Mouse (Mus musculus) T-helper 1 cell (primary cell): ENCODE results near the gene Mink1.

ENCODE experiments used
- in situ Hi-C: fragments of 300-600 bp; cut with MboI, MseI; formaldehyde crosslinking; loops from one replicate; pipeline ENCODE4 v1.15.1; 2025; ENCODE audit warnings: high pct_unique_total_duplicates

The Mink1 gene

GRCm38 (mm10) chr11:70591733-70592132, 29.1 kb downstream of the Mink1 start:
- in situ Hi-C loops = no loop called here

GRCm38 (mm10) chr11:70594253-70594989, 31.7 kb downstream of the Mink1 start:
- in situ Hi-C loops = no loop called here

DNA sequence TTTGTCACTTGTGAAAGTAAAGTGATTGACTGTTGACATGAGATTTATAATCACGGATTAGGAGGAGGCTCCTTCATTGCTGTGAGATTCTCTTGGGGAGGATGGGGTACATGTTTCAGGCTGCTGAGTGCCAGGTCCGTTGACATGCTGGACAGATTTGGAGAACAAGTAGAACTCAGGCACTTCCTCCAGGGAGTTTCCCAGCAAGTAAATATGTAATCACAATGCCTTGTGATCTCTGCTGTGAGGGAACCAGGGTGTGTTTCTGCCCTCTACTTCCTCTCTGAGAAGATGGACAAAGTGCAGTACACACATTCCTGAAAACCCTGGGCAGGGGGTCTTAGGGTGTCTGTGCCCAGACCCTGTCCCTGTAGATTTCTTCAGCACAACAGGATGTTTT, 33.0 kb downstream of the Mink1 start:
- in situ Hi-C loops = no loop called here

- in situ Hi-C loops = no loop called here
These were observed 33.4 kb downstream of the Mink1 start for GRCm38 (mm10) chr11:70596094-70596493.

DNA sequence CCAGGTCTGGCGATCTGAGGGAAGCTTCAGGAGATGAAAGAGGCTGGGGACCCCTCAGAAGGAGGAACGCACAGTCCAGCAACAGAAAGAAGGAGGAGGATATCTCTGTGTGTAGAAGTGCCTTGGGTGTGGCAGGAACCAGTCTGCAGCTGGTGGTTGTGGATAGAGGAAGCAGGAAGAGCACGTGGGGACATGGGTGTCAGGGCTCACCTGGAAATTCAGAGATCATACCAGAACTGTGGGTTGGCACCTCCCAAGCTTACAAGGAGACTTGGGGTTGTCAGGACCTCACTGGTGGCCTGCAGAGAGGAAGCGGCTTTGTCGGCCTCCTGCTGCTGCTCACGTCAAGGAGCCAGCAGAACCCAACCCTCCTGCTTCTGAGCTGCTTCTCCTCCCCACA, 34.6 kb downstream of the Mink1 start:
- in situ Hi-C loops = no loop called here

DNA sequence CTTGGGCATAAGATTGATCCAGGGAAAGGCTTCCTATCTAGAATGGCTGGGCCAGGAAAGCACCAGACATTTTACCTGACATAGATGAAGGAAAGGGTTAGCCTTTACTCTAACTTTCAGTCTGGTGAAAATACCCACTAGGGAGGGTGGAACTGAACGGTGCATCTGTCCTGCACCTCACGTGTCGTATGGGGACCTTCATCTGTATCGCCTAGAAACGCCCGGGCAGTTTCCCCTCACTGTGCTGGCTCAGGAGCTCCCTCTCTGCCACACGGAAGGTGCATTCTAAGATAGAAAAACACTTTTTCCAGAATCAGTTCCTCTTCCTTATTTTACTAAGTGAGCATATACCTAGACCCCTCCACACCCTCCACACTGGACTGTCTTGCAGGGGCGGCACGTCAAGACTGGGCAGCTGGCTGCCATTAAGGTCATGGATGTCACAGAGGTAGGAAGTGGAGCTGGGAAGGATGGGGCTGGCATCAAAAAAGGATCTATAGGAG, 35.8 kb downstream of the Mink1 start:
- in situ Hi-C loops = no loop called here

- in situ Hi-C loops = loop anchor here (25.0 kb wide), 1 partner anchor 1868 kb away; no protein-coding TSS in a partner anchor
These were observed 42.4 kb downstream of the Mink1 start for GRCm38 (mm10) chr11:70605024-70605566.

DNA sequence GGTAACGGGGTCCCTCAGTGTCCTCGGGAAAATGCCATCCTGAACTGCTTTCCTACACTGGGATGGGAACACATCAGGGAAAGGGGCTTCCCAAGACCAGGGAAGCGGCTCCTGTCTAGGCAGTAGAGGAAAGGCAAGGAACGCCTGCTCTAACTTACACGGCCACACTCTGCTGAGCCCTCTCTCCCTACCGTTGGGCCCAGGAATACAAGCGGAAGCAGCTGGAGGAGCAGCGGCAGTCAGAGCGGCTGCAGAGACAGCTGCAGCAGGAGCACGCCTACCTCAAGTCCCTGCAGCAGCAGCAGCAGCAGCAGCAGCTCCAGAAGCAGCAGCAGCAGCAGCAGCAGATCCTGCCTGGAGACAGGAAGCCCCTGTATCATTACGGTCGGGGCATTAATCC, 44.0 kb downstream of the Mink1 start:
- in situ Hi-C loops = loop anchor here (25.0 kb wide), 1 partner anchor 1869 kb away; no protein-coding TSS in a partner anchor

- in situ Hi-C loops = loop anchor here (25.0 kb wide), 1 partner anchor 1870 kb away; no protein-coding TSS in a partner anchor
These were observed 44.9 kb downstream of the Mink1 start for GRCm38 (mm10) chr11:70607611-70608010.

- in situ Hi-C loops = loop anchor here (25.0 kb wide), 1 partner anchor 1871 kb away; no protein-coding TSS in a partner anchor
These were observed 45.8 kb downstream of the Mink1 start for GRCm38 (mm10) chr11:70608381-70609066.

- in situ Hi-C loops = loop anchor here (25.0 kb wide), 1 partner anchor 1873 kb away; no protein-coding TSS in a partner anchor
These were observed 48.1 kb downstream of the Mink1 start for GRCm38 (mm10) chr11:70610752-70611151.

- in situ Hi-C loops = loop anchor here (25.0 kb wide), 1 partner anchor 1875 kb away; no protein-coding TSS in a partner anchor
These were observed 49.8 kb downstream of the Mink1 start for GRCm38 (mm10) chr11:70612505-70612904.

DNA sequence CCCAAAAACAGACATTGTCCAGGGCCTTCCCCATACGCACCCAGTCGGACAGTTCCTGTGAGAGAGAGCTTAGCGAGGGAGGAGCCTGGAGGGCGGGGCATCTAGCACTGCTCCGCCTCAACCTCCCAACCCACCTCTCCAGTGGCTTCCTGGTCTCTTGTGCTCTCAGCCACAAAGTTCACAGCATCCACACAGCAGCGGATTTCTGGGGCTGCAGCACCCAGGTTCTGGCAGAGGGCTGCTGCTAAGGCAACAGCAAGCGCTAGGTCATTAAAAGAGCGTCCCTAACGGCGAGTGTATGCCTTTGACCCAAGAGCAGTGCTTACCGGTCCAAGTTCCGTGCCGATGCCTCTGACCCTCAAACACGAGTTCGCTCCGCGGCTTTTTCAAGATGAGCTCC, 52.4 kb downstream of the Mink1 start:
- in situ Hi-C loops = loop anchor here (5.0 to 25.0 kb wide), 4 partner anchors 52 to 1878 kb away; partner anchors contain the start of gene Spag7

GRCm38 (mm10) chr11:70615516-70616093, 52.9 kb downstream of the Mink1 start, which contains the start of gene 4930544D05Rik:
Gene 4930544D05Rik, plus strand, starts transcription at chr11:70615848.
- in situ Hi-C loops = loop anchor here (5.0 to 25.0 kb wide), 4 partner anchors 52 to 1878 kb away; partner anchors contain the start of gene Spag7

- in situ Hi-C loops = loop anchor here (5.0 to 25.0 kb wide), 4 partner anchors 48 to 1882 kb away; partner anchors contain the start of gene Spag7
These were observed 56.4 kb downstream of the Mink1 start, which contains the start of gene Chrne for GRCm38 (mm10) chr11:70619101-70619500. Gene Chrne, minus strand, starts transcription at chr11:70619216.

DNA sequence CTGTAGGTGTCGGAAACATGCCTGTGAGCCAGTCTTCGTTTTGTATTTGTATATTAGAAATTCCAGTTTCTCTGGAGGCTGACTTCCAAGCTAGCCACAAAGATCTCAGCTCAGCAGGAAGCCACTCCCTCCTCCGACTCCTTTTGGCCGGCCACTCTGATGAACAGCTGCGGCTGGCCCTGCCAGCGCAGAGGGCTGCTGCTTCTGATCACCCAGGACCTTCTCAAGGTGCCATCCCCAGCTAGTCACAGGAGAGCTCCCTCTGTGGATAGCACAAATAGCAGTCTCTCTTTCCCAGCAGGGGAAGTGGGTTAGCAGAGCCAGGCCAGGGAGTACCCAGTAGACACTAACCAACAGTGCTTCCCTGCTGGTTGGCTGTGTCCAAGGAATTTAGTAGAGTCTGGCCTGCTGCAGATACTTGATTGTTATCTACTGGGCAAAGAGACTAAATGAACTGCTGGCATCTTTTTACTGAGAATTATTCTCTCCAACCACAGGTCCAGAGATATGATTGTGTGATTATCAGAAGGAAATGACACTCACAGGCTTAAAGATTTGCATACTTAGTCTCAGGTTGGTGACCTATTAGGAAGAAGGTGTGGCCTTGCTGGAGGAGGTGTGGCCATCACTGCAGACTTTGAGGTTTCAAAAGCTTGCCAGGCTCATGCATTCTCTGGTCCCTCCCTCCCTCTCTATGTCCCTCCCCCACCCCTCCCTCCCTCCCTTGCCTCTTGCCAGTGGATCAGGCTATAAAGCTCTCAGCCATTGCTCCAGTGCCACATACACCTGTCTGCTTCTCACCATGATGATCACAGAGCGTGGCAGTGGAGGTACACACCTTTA, 59.5 kb downstream of the Mink1 start:
- in situ Hi-C loops = loop anchor here (25.0 kb wide), 1 partner anchor 1885 kb away; no protein-coding TSS in a partner anchor

DNA sequence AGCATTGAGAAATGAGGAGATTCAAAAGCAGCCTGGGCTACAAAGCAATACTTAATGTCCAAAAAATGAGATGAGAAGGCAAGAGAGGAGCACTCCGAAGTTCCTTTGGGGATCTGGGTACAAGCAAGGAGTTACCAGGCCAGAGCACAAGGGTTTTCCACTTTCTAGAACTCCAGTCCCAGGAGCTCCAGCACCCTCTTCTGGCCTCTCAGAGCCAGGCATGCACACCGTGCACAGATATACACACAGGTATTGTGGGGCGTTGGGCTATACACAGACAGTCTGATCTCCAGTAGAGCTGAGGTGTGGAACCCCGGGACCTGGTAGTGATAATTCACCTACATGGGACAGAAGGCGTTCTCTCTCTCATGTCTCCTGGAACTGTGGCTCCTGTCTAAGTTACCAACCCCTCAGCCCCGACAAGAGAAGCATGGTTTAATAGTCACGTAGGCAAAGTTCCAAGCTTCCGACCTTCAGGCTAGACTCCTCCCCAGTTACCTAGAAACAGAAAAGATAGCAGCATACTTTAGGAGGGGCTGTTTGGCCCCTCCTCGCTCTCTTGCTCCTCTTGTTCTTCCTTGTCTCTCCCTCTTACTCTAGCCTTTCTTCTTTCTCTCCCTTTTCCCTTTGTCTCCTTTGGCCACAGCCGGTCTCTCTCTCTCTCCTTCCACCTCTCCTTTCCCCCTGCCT, 60.5 kb downstream of the Mink1 start:
- in situ Hi-C loops = loop anchor here (25.0 kb wide), 1 partner anchor 1886 kb away; no protein-coding TSS in a partner anchor

DNA sequence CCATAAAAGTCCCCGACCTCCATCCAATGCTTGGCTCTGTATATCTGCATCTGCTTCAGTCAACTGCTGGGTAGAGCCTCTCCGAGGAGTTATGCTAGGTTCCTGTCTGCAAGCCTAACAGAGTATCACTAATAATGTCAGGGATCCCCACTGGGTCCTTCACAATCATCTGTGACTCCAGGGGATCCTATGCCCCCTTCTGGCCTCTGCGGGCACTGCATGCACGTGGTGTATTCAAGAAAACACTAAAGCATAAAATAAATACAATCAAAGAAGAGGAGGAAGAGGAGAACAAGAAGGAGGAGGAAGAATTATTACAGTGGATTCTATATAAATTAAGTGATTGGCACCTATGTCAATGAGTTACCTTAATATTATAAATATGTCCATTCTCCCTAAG, 62.8 kb downstream of the Mink1 start:
- in situ Hi-C loops = no loop called here

DNA sequence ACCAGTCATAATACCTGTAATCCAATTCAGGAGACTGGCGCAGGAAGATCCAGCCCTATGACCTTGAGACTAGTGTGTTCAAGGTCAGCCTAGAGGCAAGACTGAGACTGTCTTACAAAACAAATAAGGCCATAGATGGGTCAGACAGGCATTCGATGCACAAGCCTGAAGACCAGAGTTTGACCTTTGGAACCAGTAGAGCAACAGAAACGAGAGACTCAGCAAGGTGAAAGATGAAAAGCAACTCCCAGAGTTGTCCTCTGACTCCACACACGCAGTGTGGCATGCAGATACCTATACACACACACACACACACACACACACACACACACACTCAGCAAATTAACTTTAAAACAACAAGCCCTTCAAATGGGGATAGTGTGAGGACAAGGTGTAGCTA, 64.2 kb downstream of the Mink1 start:
- in situ Hi-C loops = no loop called here

- in situ Hi-C loops = no loop called here
These were observed 65.8 kb downstream of the Mink1 start for GRCm38 (mm10) chr11:70628431-70628830.
